Mouse (Mus musculus) c-Kit-positive CD71-negative TER-119-negative erythroid progenitor cells, embryonic 14.5 days (primary cell): Measurements from ENCODE around the gene Lpin2.

Experiments used
- DNase-seq: peaks from one replicate; pipeline ENCODE4 v3.0.0-alpha.2; 2013; ENCODE audit warnings: low read depth

Gene Lpin2

GRCm38 (mm10) chr17:71171161-71171560, 11.2 kb upstream of the Lpin2 start:
- no peak for DNase-seq

GRCm38 (mm10) chr17:71177336-71177735, 5.0 kb upstream of the Lpin2 start:
- no peak for DNase-seq

- no peak for DNase-seq
Observed at GRCm38 (mm10) chr17:71177949-71178348, 4.4 kb upstream of the Lpin2 start.

- DNase-seq = no peak
Observed at GRCm38 (mm10) chr17:71178530-71179181, 3.7 kb upstream of the Lpin2 start.

GRCm38 (mm10) chr17:71179551-71180309, 2.6 kb upstream of the Lpin2 start:
- no peak for DNase-seq

DNA sequence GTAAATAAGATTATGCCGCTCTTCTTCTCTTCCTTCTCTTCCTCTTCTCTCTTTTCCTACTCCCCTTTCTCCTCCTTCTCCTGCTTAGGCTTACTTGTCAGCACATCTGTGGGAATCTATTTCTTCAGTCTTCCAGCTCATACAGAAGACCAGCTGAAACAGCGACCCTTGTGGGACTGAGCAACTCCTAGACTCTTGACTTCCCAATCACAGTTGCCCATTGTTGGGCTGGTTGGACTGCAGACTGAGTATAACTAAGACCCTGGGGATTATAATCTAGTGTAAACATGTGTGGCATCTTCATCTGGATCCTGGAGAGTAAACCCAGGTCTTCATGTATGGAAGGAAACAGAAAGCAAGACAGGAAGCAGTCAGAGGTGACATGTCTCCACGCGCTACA, 1.8 kb upstream of the Lpin2 start:
- no peak for DNase-seq

DNA sequence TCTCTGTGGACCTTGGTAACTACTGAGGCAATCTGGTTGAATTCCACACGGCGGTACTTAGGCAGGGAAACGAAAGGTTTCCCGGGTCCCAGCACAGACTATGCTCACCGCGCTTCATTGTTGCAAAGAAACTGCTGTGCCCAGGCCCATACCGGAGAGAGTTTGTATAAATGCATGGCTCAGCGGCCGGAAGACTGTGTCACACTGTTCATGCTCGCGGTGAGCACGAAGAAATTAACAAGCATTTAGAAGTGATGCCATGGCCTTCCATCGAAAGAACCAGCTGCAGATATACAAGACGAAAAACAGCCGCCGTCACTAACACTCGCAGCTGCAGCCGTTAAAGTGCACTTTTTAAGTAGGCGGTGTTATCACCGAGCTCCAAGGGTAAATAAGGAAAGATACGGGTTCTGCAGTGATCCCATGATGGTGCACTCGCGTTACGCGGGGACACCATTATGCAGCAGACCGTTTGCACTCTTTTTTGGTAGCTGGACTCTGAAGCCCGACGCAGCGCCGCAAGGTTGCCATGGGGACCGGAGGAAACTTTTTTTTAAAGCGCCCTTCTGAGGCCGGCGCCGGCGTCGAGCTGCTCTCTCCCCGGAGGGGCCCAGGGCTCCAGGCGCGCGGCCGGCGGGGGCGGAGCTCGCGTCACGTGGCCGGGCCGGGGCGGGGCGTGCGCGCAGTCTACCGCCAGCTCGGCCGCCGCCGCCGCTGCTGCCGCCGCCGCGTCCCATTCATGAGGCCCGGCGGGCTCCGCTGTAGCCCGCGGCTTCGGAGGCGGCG, 704 bp downstream of the Lpin2 start:
- DNase-seq = peak; percentile 79

DNA sequence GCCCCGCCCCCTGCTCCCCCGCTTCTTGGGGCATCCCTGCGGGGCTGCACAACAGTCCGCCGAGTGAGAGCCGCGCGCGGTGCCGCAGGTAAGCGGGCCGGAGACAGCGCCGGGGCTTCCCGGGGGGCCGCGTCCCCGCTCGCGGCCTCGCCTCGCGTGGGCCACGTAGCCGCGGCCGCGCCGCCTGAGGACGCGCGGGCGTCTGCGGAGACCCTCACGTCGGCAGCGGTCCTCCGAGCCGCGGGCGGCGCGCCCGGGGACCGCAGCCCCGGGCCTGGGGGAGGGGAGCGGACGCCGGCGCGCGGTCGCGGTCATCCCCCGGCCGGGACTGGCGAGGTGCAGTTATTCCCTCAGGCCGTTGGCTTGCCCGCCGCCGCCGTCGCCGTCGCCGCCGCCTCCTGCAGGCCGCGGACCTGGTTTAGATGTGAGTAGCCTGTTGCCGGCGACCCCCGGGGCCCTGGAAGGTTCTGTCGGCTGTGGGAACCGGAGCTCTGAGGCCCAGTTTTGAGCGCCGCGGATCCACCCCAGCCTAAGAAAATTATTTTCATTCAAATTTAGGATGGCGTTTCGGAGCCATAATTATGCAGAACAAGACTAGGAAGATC, 1.4 kb downstream of the Lpin2 start:
- no peak for DNase-seq

GRCm38 (mm10) chr17:71184356-71185111, 2.2 kb downstream of the Lpin2 start:
- no peak for DNase-seq

DNA sequence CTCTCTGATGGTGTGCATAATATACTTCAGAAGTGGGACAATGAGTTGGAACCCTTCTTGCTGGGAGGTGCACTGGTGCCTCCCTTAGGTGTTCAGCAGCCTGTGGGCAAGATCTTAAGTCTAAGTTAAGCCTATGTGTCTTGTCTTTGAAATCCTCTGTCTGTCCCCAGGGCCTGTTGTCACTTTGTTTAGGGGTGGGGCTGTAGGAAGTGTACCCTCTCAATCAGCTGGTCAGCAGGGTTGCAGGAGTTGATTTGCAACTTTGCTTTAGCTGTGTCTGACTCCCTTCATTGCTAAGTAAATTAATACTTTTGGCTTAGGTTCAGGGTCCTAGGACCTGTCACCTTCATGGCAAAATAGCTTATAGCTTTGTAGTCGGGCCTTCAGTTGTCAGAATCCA, 3.0 kb downstream of the Lpin2 start:
- no peak for DNase-seq

DNA sequence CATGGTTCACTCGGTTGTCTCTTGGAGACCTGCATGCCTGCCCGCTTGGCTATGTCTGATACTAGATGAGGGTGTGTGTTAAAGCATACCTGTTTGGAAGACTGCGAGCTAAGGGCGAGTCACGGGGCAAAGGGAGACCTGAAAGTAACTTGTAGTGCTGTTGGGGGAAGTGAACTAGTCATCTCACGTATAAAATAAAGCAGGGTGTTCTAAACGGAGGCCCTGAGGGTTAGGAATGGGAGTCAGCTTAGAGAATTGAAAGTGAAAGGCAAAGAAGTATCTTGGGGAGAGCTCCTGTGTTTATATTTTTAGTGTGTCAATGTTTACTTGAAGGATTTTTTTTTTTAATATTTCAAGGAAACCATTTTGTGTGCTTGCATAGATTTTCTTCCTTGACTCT, 8.2 kb downstream of the Lpin2 start:
- no peak for DNase-seq

GRCm38 (mm10) chr17:71191063-71191462, 8.7 kb downstream of the Lpin2 start:
- DNase-seq = no peak

DNA sequence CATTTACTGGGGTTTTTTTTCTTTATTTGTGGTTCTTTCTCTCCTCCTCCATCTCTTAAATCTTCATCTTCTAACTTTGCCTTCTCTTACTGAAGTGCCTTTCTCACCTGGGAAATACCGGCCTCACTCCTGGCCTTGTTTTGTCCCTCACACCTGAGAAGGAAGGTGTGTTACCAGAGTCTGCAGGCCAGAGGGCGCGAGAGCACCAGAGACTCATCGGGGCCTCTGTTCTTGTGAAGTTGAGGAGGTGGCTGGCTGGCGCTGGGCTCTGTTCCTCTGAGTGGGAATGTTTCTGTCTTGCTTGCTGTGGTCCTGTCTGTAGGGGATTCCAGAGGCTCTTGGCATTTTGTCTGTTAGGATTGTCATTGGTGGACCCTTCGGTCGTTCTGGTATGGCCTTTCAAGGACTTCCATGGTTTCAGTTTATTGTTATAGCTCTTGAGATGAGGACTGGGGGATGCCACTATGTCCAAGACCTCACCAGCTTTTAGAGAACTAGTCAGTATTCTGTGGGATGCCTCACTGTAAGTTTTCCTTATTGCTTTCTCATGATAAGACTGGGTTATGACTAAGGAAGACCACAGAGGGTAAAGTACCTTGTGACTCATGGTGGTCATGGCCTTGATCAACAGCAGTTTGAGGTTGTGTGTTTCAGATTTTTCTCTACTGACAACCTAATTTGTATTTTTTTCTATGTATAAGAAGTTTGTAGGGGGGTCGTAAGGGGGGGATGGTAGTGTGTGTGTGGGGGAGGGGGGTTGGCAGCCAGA, 9.5 kb downstream of the Lpin2 start:
- DNase-seq = no peak

GRCm38 (mm10) chr17:71193019-71193418, 10.7 kb downstream of the Lpin2 start:
- DNase-seq = no peak

- no peak for DNase-seq
Observed at GRCm38 (mm10) chr17:71193485-71193884, 11.1 kb downstream of the Lpin2 start.

DNA sequence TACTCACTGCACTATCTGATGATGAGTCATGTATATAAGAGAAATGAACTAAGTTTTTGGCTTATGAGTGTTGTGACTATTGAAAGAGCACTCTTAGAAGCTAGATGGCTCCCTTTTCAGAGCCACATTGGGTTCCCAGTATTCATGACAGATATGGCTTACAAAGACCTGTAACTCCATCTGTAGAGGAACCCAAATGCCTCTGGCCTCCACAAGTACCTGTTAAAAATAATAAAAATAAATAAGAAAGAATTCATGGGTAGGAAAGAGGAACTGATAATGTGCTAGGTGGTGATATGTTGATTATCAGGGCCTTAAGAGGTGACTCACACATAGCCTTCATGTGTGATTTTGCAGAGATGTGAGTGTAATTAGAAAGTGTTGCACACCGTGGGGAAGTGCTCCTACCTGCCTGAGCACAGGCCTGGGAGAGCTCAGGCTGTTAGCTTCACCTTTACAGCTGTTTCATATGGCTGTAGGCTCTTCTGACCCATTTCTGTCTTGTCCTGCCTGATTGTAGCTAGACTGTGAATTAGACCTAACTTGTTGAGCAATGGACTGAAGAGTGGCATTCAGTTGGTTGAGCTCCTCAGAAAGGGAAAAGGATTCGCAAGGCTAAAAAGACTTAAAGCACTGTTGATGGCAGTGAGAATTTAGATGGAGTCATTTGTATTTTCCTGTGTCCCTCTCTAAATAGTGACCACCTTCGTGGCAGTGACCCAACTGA, 12.7 kb downstream of the Lpin2 start:
- DNase-seq = no peak

DNA sequence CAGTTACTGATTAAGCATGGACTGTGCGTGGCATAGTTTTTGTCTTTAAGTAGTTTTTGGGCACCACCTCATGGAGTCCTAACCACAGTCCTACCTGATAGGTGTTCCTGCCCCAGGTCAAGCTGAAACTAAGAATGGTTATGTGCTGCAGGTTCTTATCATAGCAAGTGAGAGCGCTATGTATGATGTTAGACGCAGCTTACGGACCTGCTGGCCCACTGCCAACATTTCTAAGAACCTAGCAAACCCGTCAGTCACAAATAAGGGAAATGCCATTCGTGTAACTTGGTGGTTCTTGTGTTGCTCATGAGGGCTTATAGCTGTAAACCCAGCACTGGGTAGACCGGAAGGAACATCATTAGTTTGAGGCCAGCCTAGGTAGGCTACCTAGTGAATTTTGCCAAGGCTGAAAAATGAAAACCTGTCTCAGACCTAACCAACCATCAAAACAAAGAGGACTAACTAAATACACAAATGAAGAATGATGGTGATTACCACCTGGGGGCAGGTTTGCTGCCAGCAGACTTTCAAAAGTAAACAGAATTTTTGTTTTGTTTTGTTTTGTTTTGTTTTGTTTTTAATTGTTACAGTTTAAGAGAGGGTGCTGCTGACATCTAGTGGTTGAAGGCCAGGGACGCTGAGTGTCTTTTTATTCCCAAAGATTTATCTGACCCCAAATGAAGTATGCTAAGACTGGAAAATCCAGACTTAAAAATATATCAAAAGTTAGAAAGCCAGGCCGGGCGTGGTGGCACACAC, 13.5 kb downstream of the Lpin2 start:
- DNase-seq = no peak

DNA sequence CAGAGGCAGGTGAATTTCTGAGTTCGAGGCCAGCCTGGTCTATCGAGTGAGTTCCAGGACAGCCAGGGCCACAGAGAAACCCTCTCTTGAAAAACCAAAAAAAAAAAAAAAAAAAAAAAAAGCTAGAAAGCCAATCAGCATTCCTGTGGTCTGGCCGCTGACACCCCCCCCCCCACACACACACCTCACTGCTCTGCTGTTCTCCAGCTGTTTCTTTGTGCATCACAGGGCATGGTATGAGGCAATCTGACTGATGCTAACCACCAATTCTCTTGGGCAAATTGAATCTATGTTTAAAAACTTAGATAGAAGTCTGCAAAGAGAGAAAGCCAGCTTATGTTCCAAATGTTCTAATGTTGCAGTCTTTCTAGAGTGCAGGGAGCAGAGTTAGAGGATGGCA, 14.1 kb downstream of the Lpin2 start:
- DNase-seq = no peak

DNA sequence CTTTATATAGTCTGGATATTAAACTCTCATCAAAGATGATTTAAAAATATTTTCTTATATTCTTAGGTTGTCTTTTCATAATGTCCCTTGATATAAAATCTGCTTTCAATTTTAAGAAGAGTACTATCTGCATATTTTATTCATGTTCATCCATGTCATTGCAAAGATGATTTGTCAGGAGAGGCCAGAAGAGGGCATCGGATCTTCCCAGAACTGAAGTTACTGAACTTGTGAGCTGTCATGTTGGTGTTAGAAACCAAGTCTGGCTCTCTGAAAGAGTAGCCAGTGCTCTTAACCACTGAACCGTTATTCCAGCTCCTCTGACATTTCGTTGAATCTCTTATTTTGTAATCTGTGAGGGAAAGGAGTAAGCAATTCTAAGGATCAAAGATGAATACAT, 17.0 kb downstream of the Lpin2 start:
- DNase-seq = no peak

DNA sequence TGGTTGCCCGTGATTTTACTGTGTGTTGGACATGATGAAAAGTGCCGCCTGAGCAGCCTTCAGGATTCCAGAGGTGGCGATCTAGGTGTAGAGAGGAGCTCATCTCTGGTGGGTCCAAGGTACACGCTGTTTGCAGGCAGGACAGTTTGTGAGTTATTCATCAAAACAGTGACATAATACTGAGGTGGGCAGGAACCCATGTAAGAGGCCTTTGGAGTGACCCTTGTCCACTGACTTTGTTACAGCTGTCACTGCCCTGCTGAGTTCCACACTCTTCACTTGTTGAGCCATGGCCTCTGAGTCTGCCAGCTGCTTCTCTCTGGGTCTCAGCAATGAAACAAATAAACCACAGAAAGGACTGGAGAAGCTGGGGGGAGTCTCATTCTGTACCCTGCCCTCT, 19.8 kb downstream of the Lpin2 start:
- DNase-seq = no peak
